Mouse (Mus musculus): ENCODE measurements around the gene Pmvk. TPM values are rescaled to one million over a fixed set of nuclear protein-coding genes. Genes with fewer than 3 reads are reported as not detected.
"Not testable (repeated sequence)": the region's sequence is repeated elsewhere in the genome, so short reads cannot be mapped to it uniquely, and the experiment has no call there.

The Pmvk gene
- polyA plus RNA-seq, 1 experiment from 2014 or later: 57.0 TPM

- Histone ChIP-seq H3K36me3 (peaks cover 29% of the 10 kb centered on the region), H3K4me2 (replicated peaks) (peak overlapping the region; percentile 87), H3K4me1 (peaks cover 40% of the 10 kb centered on the region), H3K9me3 (no peaks in the 10 kb centered on the region), H3K27ac (peak overlapping the region; percentile 97), H3K9ac (peak overlapping the region; percentile 63), H3K27me3 (no peaks in the 10 kb centered on the region), H3K4me3 (peak overlapping the region; percentile 65)
- ATAC-seq (ENCODE audit: insufficient number of reproducible peaks, insufficient read depth, low FRiP score, low TSS enrichment): no peak
- under 1% methylated on average over 9 of the region's 9 CpGs for WGBS
Measured at GRCm38 (mm10) chr3:89419571-89419970, 34.8 kb upstream of the Pmvk start.

GRCm38 (mm10) chr3:89419981-89420380 is 34.4 kb upstream of the Pmvk start:
- Histone ChIP-seq H3K4me2 (replicated peaks) (peak overlapping the region; percentile 87), H3K9me3 (no peaks in the 10 kb centered on the region), H3K4me1 (peaks cover 40% of the 10 kb centered on the region), H3K36me3 (peaks cover 29% of the 10 kb centered on the region), H3K9ac (peak overlapping the region; percentile 63), H3K27ac (peak overlapping the region; percentile 97), H3K4me3 (peak overlapping the region; percentile 65), H3K27me3 (no peaks in the 10 kb centered on the region)
- no peak for ATAC-seq (ENCODE audit: insufficient number of reproducible peaks, insufficient read depth, low FRiP score, low TSS enrichment)
- 10% methylated on average over 3 of the region's 3 CpGs for WGBS

- Histone ChIP-seq H3K4me3 (peak overlapping the region; percentile 46; the same call in 1 of the 2 replicates), H3K9ac (no peak overlapping the region), H3K4me2 (replicated peaks) (peak overlapping the region; percentile 79), H3K36me3 (peaks cover 29% of the 10 kb centered on the region), H3K27me3 (no peaks in the 10 kb centered on the region), H3K9me3 (no peaks in the 10 kb centered on the region), H3K27ac (peak overlapping the region; percentile 79), H3K4me1 (peaks cover 40% of the 10 kb centered on the region)
- WGBS: 59% methylated on average over 2 of the region's 2 CpGs
- ATAC-seq (ENCODE audit: insufficient number of reproducible peaks, insufficient read depth, low FRiP score, low TSS enrichment): no peak
Measured at GRCm38 (mm10) chr3:89420421-89420820, 33.9 kb upstream of the Pmvk start.

- Histone ChIP-seq H3K4me2 (replicated peaks) (peak overlapping the region; percentile 79), H3K4me3 (peak overlapping the region; percentile 46), H3K27ac (peak overlapping the region; percentile 79), H3K27me3 (no peaks in the 10 kb centered on the region), H3K36me3 (peaks cover 28% of the 10 kb centered on the region), H3K9ac (peak overlapping the region; percentile 77), H3K9me3 (no peaks in the 10 kb centered on the region), H3K4me1 (peaks cover 39% of the 10 kb centered on the region)
- ATAC-seq (ENCODE audit: insufficient number of reproducible peaks, insufficient read depth, low FRiP score, low TSS enrichment): peak; percentile 79
- WGBS: 1% methylated on average over 11 of the region's 11 CpGs
Measured at GRCm38 (mm10) chr3:89421002-89421774, 33.2 kb upstream of the Pmvk start.

- Histone ChIP-seq H3K4me1 (peaks cover 32% of the 10 kb centered on the region), H3K27me3 (no peaks in the 10 kb centered on the region), H3K4me2 (replicated peaks) (peak overlapping the region; percentile 79), H3K27ac (peak overlapping the region; percentile 79), H3K4me3 (peak overlapping the region; percentile 46), H3K9ac (peak overlapping the region; percentile 77), H3K36me3 (peaks cover 32% of the 10 kb centered on the region), H3K9me3 (no peaks in the 10 kb centered on the region)
- 8% methylated on average over 22 of the region's 22 CpGs for WGBS
- no peak for ATAC-seq (ENCODE audit: insufficient number of reproducible peaks, insufficient read depth, low FRiP score, low TSS enrichment)
Measured at GRCm38 (mm10) chr3:89421810-89422473, 32.4 kb upstream of the Pmvk start.

- Histone ChIP-seq H3K36me3 (peaks cover 39% of the 10 kb centered on the region), H3K27ac (peak overlapping the region; percentile 79)
- no peak for ATAC-seq (ENCODE audit: insufficient number of reproducible peaks, insufficient read depth, low FRiP score, low TSS enrichment)
Measured at GRCm38 (mm10) chr3:89422556-89423205, 31.7 kb upstream of the Pmvk start.

GRCm38 (mm10) chr3:89424416-89425140 is 29.8 kb upstream of the Pmvk start:
- peaks cover 44% of the 10 kb centered on the region for H3K36me3 ChIP-seq
- H3K9me3 ChIP-seq: no peaks in the 10 kb centered on the region
- H3K4me2 ChIP-seq (replicated peaks): no peak overlapping the region
- no peak overlapping the region for H3K9ac ChIP-seq
- no peaks in the 10 kb centered on the region for H3K27me3 ChIP-seq
- H3K4me1 ChIP-seq: peaks cover 31% of the 10 kb centered on the region
- no peak overlapping the region for H3K27ac ChIP-seq
- no peak for ATAC-seq (ENCODE audit: insufficient number of reproducible peaks, insufficient read depth, low FRiP score, low TSS enrichment)
- no peak overlapping the region for H3K4me3 ChIP-seq
- 89% methylated on average over 5 of the region's 5 CpGs for WGBS

More at GRCm38 (mm10) chr3:89422556-89423205, 31.7 kb upstream of the Pmvk start:
- H3K4me1 ChIP-seq: peaks cover 32% of the 10 kb centered on the region
- peak overlapping the region; percentile 79 for H3K4me2 ChIP-seq (replicated peaks)
- no peaks in the 10 kb centered on the region for H3K9me3 ChIP-seq
- H3K4me3 ChIP-seq: peak overlapping the region; percentile 46
- H3K9ac ChIP-seq: peak overlapping the region; percentile 77
- WGBS: 72% methylated on average over 6 of the region's 6 CpGs
- no peaks in the 10 kb centered on the region for H3K27me3 ChIP-seq

GRCm38 (mm10) chr3:89425141-89425525 is 29.2 kb upstream of the Pmvk start:
- peaks cover 26% of the 10 kb centered on the region for H3K4me1 ChIP-seq
- H3K27me3 ChIP-seq: no peaks in the 10 kb centered on the region
- H3K36me3 ChIP-seq: peaks cover 44% of the 10 kb centered on the region
- H3K9ac ChIP-seq: no peak overlapping the region
- no peak overlapping the region for H3K27ac ChIP-seq
- no peak for ATAC-seq (ENCODE audit: insufficient number of reproducible peaks, insufficient read depth, low FRiP score, low TSS enrichment)
- H3K4me2 ChIP-seq (replicated peaks): no peak overlapping the region
- no peaks in the 10 kb centered on the region for H3K9me3 ChIP-seq
- 86% methylated on average over 5 of the region's 5 CpGs for WGBS
- H3K4me3 ChIP-seq: no peak overlapping the region

- no peak overlapping the region for H3K9ac ChIP-seq
- H3K4me1 ChIP-seq: peaks cover 24% of the 10 kb centered on the region
- peaks cover 44% of the 10 kb centered on the region for H3K36me3 ChIP-seq
- 86% methylated on average over 4 of the region's 4 CpGs for WGBS
- H3K4me3 ChIP-seq: no peak overlapping the region
- no peak overlapping the region for H3K4me2 ChIP-seq (replicated peaks)
- no peaks in the 10 kb centered on the region for H3K27me3 ChIP-seq
- no peak overlapping the region for H3K27ac ChIP-seq
- ATAC-seq (ENCODE audit: insufficient number of reproducible peaks, insufficient read depth, low FRiP score, low TSS enrichment): no peak
- no peaks in the 10 kb centered on the region for H3K9me3 ChIP-seq
Measured at GRCm38 (mm10) chr3:89425876-89426275, 28.5 kb upstream of the Pmvk start.

GRCm38 (mm10) chr3:89429021-89429420 is 25.3 kb upstream of the Pmvk start:
- H3K4me2 ChIP-seq (replicated peaks); H3K27ac ChIP-seq; H3K4me3 ChIP-seq; H3K9me3 ChIP-seq; H3K9ac ChIP-seq; H3K27me3 ChIP-seq; ATAC-seq (ENCODE audit: insufficient number of reproducible peaks, insufficient read depth, low FRiP score, low TSS enrichment): not testable (repeated sequence)
- Histone ChIP-seq H3K4me1 (peaks cover 10% of the 10 kb centered on the region), H3K36me3 (peaks cover 60% of the 10 kb centered on the region)
- 96% methylated on average over 7 of the region's 7 CpGs for WGBS
